Mouse (Mus musculus) embryo, embryonic 9.5 days (tissue): ENCODE results near the gene Neto2.
"Not testable (repeated sequence)": the region's sequence is repeated elsewhere in the genome, so short reads cannot be mapped to it uniquely, and the experiment has no call there.

ENCODE experiments used
- DNase-seq: peaks from one replicate; pipeline ENCODE4 v3.0.0-alpha.2; 2017; ENCODE audit errors: extremely low spot score

The Neto2 gene

DNA sequence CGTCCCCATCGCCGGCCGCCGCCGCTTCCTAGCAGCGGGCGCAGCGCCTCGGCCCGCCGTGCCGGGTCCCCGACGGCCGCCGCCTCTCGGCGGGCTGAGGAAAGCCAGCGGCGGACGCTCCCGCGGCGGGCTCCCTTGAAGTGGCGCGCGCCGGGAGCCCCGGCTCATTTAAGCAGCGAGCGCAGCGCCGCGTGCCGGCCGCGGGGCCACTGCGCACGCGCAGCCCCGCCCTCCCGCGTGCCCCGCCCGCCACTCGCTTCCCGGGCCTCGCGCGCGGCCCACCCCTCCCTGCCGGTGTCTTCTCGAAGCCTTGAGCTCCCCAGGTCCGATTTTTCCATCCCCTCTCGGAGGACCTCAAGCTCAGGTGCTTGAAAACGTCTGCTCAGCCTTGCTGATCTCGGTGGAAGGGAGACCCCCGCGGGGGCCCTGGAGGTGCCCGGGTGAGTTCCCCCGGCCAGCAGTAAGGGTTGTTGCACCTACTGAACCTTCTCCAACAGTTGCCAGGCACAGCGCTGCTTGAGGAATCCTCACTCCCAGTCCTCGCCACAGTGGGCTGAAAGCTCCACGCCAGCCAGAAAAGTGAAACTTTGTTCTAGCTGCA lies at the start of gene Neto2:
Gene Neto2, minus strand, starts transcription at position 174 of the 601 bp plus-strand sequence.
- DNase-seq, result peak; percentile 78

- DNase-seq, result no peak
These were observed 44.3 kb upstream of the Neto2 start for GRCm38 (mm10) chr8:85745053-85745452.

DNA sequence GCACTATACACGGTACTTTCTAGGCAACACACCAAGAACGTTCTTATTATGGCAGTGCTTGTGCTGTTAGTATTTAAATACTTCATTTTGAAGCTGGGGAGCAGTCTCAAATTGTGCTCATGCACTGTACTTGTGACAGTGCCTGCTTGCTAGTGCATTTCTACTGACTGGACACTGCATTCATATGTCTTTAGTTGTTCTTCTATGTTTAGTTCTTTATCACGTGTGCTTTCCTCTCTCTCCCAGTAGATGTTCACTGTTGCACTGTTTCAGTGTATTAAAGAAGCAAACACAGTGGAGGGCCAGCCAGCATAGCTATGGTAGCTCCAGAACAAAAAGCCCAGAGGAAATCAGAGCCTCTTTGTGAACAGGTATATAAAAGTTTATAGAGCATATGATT lies 29.8 kb upstream of the Neto2 start:
- DNase-seq, result no peak

DNA sequence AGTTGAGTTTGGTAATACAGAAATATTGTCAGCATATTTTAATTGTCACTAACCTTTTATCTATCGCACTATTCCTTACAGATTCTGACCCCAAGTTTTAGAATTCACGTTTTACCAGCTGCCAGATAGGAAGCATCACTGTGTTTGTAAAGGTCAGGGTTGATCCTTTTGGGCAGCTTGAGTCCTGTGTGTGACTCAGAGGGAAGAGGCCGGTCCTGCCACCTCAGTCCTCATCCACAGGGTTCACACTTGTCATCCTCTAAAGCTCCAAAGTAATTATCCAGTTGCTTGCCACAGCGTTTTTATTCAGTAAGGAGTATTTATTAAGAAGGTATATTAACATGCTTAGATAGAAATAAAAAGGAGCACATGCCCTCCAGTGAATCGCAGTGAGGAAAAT lies 16.5 kb upstream of the Neto2 start:
- no peak for DNase-seq

GRCm38 (mm10) chr8:85716696-85717095 lies 16.0 kb upstream of the Neto2 start:
- no peak for DNase-seq

DNA sequence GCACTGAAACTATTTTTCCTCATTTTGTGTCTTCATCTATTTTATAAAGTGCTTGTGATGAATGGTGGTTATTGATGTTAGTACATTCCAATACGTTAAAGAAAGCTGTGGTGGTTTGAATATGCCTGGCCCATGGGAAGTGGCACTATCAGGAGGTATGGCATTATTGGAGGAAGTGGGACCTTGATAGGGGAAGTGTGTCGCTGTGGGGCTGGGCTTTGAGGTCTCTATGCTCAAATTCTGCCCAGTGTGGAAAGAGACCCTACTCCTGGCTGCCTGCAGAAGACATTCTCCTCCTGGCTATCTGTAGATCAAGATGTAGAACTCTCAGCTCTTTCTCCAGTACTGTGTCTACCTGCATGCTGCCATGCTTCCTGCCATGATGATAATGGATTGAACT lies 6.3 kb upstream of the Neto2 start:
- no peak for DNase-seq

DNA sequence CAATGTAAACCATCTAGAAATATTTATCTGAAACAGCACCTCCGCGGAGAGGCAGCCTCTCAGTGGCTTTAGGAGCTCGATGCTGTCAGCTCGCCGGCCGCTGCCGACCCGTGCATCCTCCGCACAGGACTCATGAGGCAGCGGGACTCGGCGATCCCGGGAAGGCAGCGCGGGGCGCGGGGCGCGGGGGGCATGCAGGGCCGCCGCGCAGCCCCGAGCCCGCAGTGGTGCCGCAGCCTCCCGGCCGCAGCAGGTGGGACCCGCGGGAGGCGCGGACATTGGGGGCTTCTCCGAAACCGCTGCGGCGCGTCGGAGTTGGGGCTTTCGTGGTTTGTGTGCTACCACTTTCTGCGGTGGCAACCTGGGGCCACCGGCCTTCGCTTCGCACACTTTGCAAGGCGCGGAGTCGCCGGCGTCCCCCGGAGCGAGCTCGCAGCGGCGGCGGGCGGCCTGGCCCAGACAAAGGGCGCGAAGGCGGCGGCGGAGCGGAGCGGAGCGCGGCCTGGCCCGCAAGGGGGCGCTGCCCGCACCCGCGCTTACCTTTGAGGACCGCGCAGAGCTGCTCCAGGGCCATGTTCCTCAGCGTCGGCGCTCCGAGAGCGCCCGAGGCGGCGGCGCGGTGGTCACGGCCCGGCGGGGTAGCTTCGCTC lies 498 bp downstream of the Neto2 start:
- DNase-seq, result peak; percentile 88

- DNase-seq, result peak; percentile 75
These were observed 1.7 kb downstream of the Neto2 start for GRCm38 (mm10) chr8:85699051-85699450.

GRCm38 (mm10) chr8:85665146-85665545 lies 35.6 kb downstream of the Neto2 start:
- DNase-seq, result peak; percentile 14

GRCm38 (mm10) chr8:85661995-85662394 lies 38.7 kb downstream of the Neto2 start:
- peak; percentile 20 for DNase-seq

DNA sequence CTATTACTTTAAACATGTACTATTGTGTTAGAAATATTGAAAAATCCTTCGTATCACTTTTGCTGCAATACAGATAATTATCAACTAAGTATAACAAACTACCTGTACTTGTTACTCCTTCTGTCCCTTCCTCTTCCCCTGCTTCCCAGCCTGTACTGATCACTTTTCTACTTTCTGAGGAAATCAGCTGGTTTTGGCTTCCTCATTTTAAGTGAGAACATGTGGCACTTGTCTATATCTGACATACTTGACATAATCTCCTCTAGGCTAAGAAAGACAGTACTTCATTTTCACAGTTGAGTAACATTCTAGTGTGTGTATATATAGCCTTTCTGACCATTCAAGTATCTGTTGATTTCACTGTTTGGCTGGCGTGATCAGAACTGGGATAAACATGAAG lies 49.5 kb downstream of the Neto2 start:
- DNase-seq, result no peak

GRCm38 (mm10) chr8:85648553-85648952 lies 52.2 kb downstream of the Neto2 start:
- DNase-seq, result no peak

DNA sequence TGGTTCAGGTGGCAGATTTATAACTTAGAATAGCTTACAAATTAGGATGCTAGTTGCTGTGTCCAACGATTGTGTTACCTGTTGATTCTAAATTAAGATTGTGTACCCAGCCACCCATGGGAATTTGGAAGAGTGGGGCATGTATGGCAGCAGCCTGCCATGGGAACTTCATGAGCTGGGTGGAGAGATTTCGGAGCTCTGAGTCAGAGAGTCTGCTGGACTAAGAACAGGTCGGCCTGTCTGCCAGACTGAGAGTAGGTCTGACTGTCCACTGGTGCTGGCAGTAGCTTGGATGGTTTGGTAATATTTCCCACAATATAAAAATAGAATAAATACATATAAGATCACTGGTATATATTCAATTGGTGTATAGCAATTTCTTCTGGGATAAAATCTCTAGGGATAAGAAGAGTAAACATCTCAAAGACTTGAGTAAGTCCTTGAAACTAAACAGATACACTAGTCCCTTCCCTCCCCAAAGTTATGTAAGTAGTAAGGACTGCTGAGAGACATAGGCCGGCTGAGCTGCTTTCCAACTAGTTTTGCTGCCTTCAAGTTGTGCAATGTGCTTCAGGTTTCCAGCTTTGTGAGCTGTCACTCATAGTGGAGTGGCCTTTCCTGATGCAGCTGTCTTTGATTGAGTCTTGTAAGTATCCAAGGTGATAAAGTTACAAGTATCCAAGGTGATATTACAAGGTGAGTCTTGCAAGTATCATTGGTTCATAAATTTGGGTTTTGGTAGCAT lies 55.6 kb downstream of the Neto2 start:
- no peak for DNase-seq

GRCm38 (mm10) chr8:85624450-85624849 lies 76.3 kb downstream of the Neto2 start:
- no peak for DNase-seq

DNA sequence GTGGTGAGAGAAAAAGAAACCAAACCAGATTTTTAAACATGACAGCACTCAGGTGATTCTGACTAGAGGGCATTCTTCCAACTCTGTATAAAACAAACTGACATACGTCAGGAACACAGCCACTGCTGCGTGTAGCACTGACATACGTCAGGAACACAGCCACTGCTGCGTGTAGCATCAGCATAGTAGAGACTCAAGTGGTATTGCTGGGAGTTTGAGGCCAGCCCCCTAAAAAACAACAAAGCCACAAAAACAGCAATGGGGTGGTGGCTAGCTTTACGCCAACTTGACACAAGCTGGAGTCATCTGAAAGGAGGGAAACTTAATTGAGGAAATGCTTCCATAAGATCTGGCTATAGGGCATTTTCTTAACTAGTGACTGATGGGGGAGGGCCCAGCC lies 77.5 kb downstream of the Neto2 start:
- no peak for DNase-seq

GRCm38 (mm10) chr8:85618789-85619188 lies 81.9 kb downstream of the Neto2 start:
- DNase-seq, result no peak

DNA sequence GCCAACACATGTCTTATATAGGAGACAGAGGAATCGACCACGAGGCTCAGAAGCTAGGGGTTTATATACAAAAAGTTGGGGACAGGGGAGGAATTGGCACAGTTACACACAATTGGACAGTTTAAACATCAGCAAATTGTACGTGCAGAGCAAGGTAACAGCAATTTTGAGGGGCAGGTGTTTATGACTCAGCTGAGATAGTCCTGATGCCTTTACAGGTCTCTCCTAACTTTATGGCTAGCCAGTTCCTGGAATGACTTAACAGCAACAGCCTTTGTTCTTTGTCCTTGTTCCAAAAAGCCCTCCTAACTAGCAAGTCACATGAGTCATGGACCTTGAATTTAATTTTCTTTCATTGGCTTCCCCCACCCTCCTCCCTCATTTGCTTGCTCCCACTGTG lies 83.6 kb downstream of the Neto2 start:
- DNase-seq, result not testable (repeated sequence)

DNA sequence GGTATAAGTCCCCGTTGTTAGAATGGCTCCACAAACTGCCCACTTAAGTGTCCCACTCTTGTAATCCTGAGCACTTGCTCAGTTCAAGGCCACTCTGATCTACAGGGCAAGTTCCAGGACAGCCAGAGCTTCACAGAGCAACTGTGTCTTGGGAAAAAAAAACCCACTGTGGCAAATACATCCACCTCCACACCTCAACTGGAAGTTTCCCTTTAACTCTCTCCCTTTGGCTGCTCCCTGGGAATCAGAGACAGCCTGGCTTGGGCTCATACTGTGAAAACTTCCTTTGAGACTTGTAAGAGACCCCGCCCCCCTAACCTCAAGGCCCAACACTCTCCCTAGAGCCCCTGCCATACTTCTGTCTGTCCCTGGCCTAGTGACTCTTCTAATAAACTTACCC lies 91.9 kb downstream of the Neto2 start:
- no peak for DNase-seq

DNA sequence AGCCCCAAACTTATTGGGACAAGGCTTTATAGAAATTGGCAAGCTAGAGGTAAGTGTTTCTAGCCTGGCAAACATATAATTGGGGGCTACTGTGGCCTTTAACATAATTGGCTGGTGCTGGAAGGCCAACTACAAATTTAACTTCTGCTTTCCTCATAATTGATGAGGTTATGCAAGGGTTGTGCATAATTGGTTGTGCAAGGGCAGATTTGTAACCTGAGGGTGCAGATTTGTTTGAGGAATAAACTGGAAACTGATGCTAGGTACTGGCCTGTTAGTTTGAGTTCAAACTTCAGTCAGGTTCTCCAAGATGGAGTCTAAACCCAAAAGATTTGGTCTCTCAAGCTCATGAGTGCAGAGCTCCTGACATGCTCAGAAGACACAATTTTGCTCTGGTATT lies 92.9 kb downstream of the Neto2 start:
- no peak for DNase-seq

DNA sequence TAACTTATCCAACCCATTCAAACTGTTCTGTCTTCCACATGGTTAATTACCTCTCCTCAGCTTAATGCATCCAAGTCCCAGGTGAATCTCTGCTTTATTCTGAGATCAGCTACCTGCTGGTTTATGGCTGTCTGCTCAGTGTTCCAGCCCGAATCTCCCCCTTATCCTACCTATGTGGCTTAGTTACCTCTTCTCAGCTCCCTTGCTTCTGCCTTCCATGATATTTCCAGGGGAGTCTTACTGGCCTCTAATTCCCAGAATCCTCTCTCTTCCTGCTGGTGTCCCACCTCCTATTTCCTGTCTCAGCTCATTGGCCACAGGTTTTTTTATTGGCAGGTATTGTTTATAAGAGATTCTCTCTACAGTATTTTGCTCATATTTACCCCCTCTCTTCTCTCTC lies 93.8 kb downstream of the Neto2 start:
- DNase-seq, result no peak

DNA sequence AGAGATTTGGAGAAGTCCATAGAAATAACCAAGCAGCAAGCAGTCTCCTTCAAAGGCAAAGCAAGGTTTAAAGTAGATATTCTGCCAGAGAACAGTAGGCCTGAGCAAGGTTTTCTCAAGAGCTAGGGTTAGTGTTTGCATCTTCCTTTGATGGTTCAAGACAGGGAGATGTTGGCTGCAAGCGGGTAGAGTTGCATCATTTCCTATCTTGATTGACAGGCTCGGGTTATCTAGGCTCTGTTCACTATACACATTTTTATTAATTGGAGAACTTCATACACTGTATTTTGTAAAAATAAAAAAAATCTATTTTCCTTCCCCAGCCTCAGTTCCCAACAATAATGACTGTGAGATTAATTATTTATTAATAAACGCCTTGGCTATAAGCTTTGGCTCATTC lies 94.2 kb downstream of the Neto2 start:
- DNase-seq, result no peak

GRCm38 (mm10) chr8:85604201-85604600 lies 96.5 kb downstream of the Neto2 start:
- no peak for DNase-seq
